Mouse (Mus musculus): ENCODE measurements at regions not wholly inside any gene's neighbourhood (a gene's known extent, or its start where the extent isn't known, plus 50 kb on each side); places are given as distances from the start of the nearest gene placed in this dataset.
A peak's percentile ranks its signal among the peaks of the same experiment; 100 is the strongest.

- no peak for DNase-seq (ENCODE audit: low spot score in 2 of 2)
Observed at GRCm38 (mm10) chr8:87202639-87203160, 269.7 kb downstream of the Cbln1 start.

GRCm38 (mm10) chr8:87199461-87200131 lies 272.8 kb downstream of the Cbln1 start:
- no peak for DNase-seq (ENCODE audit: low spot score in 2 of 2)

- peak; percentile 10 to 19 for DNase-seq (ENCODE audit: low spot score in 2 of 2)
Observed at GRCm38 (mm10) chr8:87197867-87198536, 274.4 kb downstream of the Cbln1 start.

- no peak for DNase-seq (ENCODE audit: low spot score in 2 of 2)
Observed at GRCm38 (mm10) chr8:87197000-87197399, 275.4 kb downstream of the Cbln1 start.

GRCm38 (mm10) chr8:87196050-87196449 lies 276.4 kb downstream of the Cbln1 start:
- no peak for DNase-seq (ENCODE audit: low spot score in 2 of 2)

GRCm38 (mm10) chr8:87189791-87190385 lies 282.5 kb downstream of the Cbln1 start:
- no peak for DNase-seq (ENCODE audit: low spot score in 2 of 2)

- DNase-seq (ENCODE audit: low spot score in 2 of 2), result no peak
Observed at GRCm38 (mm10) chr8:87182888-87183287, 289.5 kb downstream of the Cbln1 start.

GRCm38 (mm10) chr8:87178561-87178960 lies 293.5 kb upstream of the N4bp1 start:
- DNase-seq (ENCODE audit: low spot score in 2 of 2), result no peak

GRCm38 (mm10) chr8:87177620-87178019 lies 292.6 kb upstream of the N4bp1 start:
- no peak for DNase-seq (ENCODE audit: low spot score in 2 of 2)

GRCm38 (mm10) chr8:87175097-87175496 lies 290.0 kb upstream of the N4bp1 start:
- DNase-seq (ENCODE audit: low spot score in 2 of 2), result peak in 1 of 2 experiments; percentile 3

- no peak for DNase-seq (ENCODE audit: low spot score in 2 of 2)
Observed at GRCm38 (mm10) chr8:87173720-87174119, 288.7 kb upstream of the N4bp1 start.

- no peak for DNase-seq (ENCODE audit: low spot score in 2 of 2)
Observed at GRCm38 (mm10) chr8:87166771-87167170, 281.7 kb upstream of the N4bp1 start.

- DNase-seq (ENCODE audit: low spot score in 2 of 2), result no peak
Observed at GRCm38 (mm10) chr8:87160416-87160815, 275.4 kb upstream of the N4bp1 start.

GRCm38 (mm10) chr8:87158322-87158721 lies 273.3 kb upstream of the N4bp1 start:
- DNase-seq (ENCODE audit: low spot score in 2 of 2), result no peak

GRCm38 (mm10) chr8:87155819-87156425 lies 270.9 kb upstream of the N4bp1 start:
- DNase-seq (ENCODE audit: low spot score in 2 of 2), result no peak

GRCm38 (mm10) chr8:87152068-87152915 lies 267.2 kb upstream of the N4bp1 start:
- DNase-seq (ENCODE audit: low spot score in 2 of 2), result no peak

GRCm38 (mm10) chr8:87148853-87149252 lies 263.8 kb upstream of the N4bp1 start:
- no peak for DNase-seq (ENCODE audit: low spot score in 2 of 2)

GRCm38 (mm10) chr8:87147704-87148103 lies 262.6 kb upstream of the N4bp1 start:
- DNase-seq (ENCODE audit: low spot score in 2 of 2), result no peak

GRCm38 (mm10) chr8:87137412-87137811 lies 252.4 kb upstream of the N4bp1 start:
- no peak for DNase-seq (ENCODE audit: low spot score in 2 of 2)

GRCm38 (mm10) chr8:87131716-87132115 lies 246.7 kb upstream of the N4bp1 start:
- DNase-seq (ENCODE audit: low spot score in 2 of 2), result no peak

GRCm38 (mm10) chr8:87130691-87131090 lies 245.6 kb upstream of the N4bp1 start:
- no peak for DNase-seq (ENCODE audit: low spot score in 2 of 2)

Data from right cerebral cortex, adult 2 months (tissue).